Mouse (Mus musculus) gonadal fat pad, adult 2 months (tissue): ENCODE data around the gene Spaar. TPM values are rescaled to one million over a fixed set of nuclear protein-coding genes. Genes with fewer than 3 reads are reported as not detected.
"Not testable (repeated sequence)": the region's sequence is repeated elsewhere in the genome, so short reads cannot be mapped to it uniquely, and the experiment has no call there.

Experiments used
- DNase-seq: peaks from one replicate; pipeline ENCODE4 v3.0.0-alpha.2; 2012; ENCODE audit warnings: low read depth
- polyA plus RNA-seq: library from polyadenylated mRNA; depleted of rRNA; stranded (reverse); fragments of >200 nt; gene quantifications from 2 replicates; pipeline ENCODE4 v1.2.3, GENCODE M21; 2012

Spaar gene
- polyA plus RNA-seq, 1 experiment: 8.3 TPM

DNA sequence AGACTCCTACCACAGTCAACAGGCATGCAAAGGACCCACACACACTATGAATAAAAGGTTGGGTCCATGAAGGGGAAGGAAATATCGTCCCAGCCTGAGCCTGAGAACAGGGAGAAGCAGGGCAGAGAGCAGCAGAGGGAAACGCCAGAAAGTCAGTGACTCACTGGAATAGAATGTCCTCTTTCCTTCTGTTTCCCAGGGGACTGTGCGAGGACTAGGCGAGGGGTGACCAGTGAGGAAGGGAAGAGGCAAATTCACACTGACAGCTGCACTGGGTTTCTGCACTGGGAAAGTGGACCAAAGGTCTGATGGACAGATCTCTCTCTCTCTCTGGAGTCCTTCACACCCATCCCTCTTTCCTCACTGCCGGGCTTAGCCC, 1.3 kb upstream of the Spaar start:
- no peak for DNase-seq

DNA sequence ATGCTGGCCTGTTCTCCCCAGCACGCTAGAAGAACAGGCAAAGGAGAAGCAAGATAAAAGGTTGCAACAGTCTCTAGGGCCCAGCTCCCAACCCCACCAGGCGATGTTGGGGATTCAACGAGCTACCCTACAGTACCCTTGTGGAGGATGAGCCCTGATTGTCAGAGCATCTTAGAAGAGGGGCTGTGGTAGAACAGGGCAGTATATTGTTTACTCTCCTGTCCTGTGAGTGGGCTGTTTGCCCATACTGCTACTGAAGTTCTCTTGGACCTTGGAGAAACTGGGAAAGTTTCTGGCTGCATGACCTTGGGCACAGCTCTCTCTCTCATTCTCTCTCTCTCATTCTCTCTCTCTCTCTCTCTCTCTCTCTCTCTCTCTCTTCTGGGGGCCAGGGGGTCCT, 708 bp upstream of the Spaar start:
- DNase-seq: no peak

- DNase-seq: no peak
Observed at GRCm38 (mm10) chr4:43730750-43731297, 990 bp downstream of the Spaar start.

DNA sequence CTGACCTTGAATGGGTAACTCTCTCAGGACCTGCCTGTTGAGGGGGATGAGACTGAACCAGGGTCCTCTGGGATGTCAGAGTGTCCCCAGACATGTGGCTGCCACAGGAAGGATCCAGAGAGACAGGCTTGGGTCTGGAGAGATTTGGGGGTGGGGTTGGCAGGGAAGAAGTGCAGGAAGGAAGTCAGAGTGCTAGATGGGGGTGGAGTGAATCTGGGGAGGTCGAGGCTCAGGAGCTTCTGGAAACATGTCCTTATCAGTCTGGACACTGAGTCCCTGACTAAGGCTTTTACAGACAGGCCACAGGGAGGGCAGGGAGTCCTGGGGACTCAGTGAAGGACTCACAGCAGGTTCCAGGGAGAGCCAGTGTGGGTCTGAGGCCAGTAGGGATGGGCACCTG, 2.3 kb downstream of the Spaar start:
- DNase-seq: no peak

DNA sequence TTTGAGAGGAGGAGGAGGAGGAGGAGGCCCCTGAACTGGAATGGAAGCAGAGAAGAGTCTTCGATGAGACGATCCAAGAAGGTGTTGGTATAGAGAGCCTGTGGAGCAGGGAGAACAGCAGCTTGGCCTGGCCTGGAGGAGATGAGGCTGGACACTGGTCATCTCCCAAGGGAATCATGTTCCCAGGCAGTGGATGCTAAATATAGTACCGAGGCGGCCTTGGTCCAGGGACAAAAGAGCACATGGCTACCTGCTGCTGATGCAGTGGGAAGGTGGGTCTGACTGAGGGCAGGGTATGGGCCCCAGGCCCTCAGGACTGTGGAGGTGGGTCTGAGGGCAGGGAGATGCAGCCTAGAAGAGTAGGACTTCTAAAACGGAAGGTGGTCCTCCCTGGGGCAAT, 3.4 kb downstream of the Spaar start:
- DNase-seq: no peak

DNA sequence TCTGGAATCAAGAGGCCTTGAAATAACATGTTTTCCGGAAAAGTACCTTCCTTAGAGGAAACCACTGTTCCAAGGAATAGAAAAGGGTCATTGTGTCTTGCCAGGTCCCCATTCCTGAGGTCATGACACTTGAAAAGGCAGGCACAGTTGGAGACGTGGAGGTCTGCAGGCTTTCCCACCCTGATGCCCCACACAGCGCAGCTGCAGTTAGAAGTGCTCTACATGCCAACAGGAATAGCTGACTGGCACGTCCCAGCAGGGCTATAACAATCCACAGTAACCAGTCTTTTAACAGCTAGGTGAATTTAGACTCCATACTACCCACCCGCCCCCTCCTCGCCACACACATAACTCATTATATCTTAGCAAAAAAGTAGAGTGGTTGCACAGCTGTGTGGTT, 7.3 kb downstream of the Spaar start:
- DNase-seq: no peak

DNA sequence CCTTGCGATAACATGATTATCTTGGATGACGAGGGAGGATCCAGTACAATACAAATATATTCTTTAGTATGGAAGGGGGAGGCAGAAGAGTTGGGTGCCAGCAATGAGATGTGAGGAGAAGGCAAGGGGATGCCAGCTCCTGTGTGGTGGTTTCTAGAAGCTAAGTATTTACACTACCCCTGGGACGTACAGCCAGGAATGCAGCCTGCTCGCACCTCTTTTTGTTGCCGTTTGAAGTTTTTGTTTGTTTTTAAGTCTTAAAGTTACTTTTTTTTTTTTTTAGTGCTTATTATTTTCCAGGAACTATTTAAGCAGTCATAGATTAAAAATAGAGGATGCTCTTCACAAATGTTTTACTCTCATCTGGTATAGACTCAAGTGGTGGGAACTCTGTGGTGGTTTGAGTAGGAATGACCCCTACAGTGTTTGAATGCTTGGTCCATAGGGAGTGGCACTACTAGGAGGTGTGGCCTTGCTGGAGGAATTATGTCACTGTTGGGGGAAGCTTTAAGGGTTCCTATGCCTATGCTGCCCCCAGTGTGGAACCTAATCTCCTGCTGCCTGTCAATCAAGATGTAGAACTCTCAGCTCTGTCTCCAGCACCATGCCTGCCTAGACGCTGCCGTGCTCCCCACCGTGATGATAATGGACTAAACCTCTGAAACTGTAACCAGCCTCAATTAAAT, 9.3 kb downstream of the Spaar start:
- no peak for DNase-seq

- no peak for DNase-seq
Observed at GRCm38 (mm10) chr4:43741526-43741925, 11.7 kb downstream of the Spaar start.

DNA sequence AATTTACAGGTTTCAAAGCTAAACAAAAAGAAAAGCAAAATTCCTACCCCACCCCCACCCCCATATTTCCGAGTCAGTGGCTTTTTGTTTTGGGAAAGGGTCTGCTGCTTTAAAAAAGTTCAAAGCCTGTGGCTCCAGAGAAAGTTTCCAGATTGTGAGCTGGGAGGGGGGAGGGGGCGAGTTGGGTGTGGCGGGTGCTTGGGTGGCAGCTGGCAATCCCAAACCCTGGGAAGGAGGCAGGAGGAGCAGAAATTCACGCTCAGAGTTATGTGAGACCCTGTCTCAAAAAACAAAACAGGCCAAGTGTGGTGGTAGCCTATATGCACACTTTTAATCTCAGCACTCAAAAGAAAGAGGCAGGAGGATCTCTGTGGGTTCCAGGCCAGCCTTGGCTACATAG, 12.8 kb downstream of the Spaar start:
- DNase-seq: no peak

GRCm38 (mm10) chr4:43743099-43743498, 13.3 kb downstream of the Spaar start:
- DNase-seq: no peak

- DNase-seq: no peak
Observed at GRCm38 (mm10) chr4:43745187-43745586, 15.4 kb downstream of the Spaar start.

- no peak for DNase-seq
Observed at GRCm38 (mm10) chr4:43757213-43757612, 27.4 kb downstream of the Spaar start.

DNA sequence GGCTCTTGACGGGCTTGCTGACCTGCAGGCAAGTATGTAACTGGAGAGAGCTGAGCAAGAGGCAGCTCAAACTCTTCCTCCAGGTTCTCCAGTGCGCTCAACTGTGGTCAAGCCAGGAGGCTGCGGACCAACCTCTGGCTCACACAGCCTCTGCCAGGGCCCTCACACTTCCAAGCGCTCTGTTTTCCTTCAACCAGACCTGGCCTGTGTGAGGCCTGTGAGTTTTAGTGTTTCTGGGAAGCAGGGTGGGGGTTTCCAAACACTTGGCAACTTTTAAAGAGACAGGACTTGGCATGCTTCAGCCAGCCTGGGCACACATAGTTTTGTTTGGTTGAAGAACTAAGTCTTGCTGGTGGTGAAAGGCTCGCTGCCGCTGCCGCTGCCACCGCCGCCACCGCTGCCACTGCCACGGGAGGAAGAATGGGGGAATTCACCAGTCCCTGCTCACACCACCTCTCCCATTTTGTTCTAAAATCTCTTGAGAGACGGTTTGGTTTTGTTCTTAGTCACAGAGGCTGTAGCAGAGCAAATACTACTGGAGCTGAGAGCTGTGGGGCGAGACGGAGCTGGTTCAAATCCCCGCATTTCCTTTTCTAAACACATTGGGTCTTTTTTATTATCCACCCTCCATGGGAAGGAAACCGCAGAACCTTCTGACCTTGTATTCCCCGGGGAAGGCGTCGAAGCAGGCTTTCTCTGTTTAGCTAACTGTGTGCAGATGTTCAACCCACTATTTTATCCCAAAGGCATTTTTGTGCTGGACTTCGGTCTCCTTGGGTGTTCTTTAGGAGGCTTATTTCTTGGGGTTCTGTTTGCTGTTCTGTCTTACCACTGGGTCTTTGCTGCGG, 30.0 kb downstream of the Spaar start:
- no peak for DNase-seq

DNA sequence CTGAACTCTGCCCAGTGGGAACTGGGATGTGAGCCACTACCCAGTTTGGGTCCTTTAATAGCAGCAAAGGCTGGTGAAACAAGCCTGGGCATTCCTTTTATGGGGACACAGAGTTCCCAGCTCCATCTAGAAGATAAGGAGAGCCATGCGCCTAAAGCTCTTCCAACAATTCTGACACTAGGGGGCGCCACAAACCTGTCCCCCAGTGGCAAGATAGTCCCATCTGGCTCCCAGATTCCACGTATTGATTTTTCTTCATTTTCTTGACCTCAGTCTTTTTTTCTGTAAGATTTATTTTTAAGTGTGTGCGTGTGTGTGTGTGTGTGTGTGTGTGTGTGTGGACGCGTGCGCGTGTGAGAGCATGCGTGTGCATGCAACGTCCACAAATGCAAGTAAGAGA, 30.6 kb downstream of the Spaar start:
- no peak for DNase-seq

- no peak for DNase-seq
Observed at GRCm38 (mm10) chr4:43761336-43761735, 31.5 kb downstream of the Spaar start.

- DNase-seq: no peak
Observed at GRCm38 (mm10) chr4:43763410-43763809, 33.6 kb downstream of the Spaar start.

GRCm38 (mm10) chr4:43768341-43768740, 38.5 kb downstream of the Spaar start:
- no peak for DNase-seq

DNA sequence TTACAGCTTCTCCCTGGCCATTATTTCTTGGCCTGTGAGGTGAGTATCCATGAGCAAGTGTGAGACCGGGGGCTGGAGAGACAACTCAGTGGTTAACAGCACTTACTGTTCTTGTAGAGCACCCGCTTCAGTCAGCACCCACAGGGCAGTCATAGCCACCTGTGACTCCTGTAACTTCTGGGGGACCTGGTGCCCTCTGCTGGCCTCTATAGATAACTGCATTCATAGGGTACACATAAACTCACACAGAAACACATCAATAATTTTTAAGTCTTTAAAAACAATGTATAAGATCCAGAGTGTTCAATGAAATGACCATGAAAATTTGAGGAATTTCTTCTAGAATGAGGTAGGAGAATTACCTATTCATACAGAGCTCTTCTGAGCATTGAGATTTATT, 39.5 kb downstream of the Spaar start:
- DNase-seq: no peak

- no peak for DNase-seq
Observed at GRCm38 (mm10) chr4:43770909-43771308, 41.1 kb downstream of the Spaar start, which contains the start of gene Olfr159. Olfr159 (minus strand) TSS chr4:43771009.

DNA sequence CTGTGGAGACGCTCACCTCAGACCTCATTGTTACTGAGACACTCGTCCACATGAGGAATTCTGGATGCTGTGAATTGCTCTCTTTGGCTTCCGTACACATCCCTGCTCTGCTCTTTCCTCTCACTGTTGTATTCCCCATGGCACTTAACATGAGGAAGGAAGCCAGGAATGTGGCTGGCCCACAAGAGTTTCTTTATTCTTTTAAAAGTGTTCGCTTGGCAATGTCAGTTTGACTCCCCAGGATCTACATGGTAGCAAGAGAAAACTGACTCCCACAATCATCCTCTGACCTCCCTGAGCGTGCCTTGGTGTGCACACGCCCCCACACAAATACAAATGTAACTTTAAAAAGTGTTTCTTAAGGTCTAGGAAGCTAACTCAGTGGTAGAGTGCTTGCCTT, 41.8 kb downstream of the Spaar start:
- no peak for DNase-seq

- DNase-seq: no peak
Observed at GRCm38 (mm10) chr4:43772304-43772703, 42.5 kb downstream of the Spaar start.

- no peak for DNase-seq
Observed at GRCm38 (mm10) chr4:43795296-43795695, 65.5 kb downstream of the Spaar start.

GRCm38 (mm10) chr4:43795844-43796243, 66.0 kb downstream of the Spaar start:
- not testable (repeated sequence) for DNase-seq
